Mouse (Mus musculus) Patski (cell line): ENCODE measurements at regions not wholly inside any gene's neighbourhood (a gene's known extent, or its start where the extent isn't known, plus 50 kb on each side); places are given as distances from the start of the nearest gene placed in this dataset.

Source experiments
- ATAC-seq: fragments of 100-300 bp; one replicate; pipeline ENCODE4 v1.8.0; 2021
- CTCF ChIA-PET: fragments of 350-600 bp; sonication (Branson Sonifier 250); formaldehyde crosslinking; loops from one replicate; lab custom pipeline; 2022; ENCODE audit warnings: inconsistent platforms; lab: Charles Lee
- POLR2A ChIA-PET: fragments of 350-600 bp; sonication (Branson Sonifier 250); formaldehyde crosslinking; loops from one replicate; lab custom pipeline; 2022; ENCODE audit warnings: antibody characterized with exemption, inconsistent platforms; lab: Charles Lee
- DNase-seq: peaks from one replicate; pipeline ENCODE4 v3.0.0-alpha.2; 2011; ENCODE audit warnings: low read depth, low spot score
- H3K27me3 ChIP-seq: fragments of 371-371 bp; one replicate; pipeline ENCODE4 v1.5.1; 2021
- CTCF ChIP-seq: fragments of 100-300 bp; IDR thresholded peaks from one replicate; pipeline ENCODE4 v1.5.1; 2021
- in situ Hi-C: fragments of 300-500 bp; cut with MboI; formaldehyde crosslinking; loops from 3 replicates; pipeline ENCODE4 v1.11.1; 2018; ENCODE audit warnings: low pct_unique_long_range_greater_than_20kb, mixed read lengths

DNA sequence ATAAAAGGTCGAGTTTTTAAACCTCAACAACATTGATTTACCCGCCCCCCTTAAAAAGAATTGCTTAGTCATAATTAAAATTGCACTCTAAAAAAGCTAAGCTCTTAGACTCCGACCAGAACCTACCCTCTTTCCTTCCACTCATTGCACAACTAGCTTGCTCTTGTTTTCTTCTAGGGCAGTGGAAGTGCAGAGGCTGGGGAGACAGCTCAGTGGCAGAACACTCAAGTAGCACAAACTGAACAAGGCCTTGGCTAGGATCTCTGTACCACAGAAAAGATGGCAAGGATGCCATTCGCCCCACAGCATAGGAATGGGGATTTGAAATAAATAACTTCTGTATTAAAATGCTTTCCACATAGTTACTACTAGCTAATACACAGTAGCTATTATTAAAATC is 253.8 kb upstream of the Tbl1xr1 start:
- no peak for DNase-seq
- CTCF ChIA-PET: interaction anchor here (1.0 to 1.4 kb wide), 3 partner anchors 16 to 103 kb away, joined by 3 to 4 read pairs (median 3); no protein-coding TSS in a partner anchor

DNA sequence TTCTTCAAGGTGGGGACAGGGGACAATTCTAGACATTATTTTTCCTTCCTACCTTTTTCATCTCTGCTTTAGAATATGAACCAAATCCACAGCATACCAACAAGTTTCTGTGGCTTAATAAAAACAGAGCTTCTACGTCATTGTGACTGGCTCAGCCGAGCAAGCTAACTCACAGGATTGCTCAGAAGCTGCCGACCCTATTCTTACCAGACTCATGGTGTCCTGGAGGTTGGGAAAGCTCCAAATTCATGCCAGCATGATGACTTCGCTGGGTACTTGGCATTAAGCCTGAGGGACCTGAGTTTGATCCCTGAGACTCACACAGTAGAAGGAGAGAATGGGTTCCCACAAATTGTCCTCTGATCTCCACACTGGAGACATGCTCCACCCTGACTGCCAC is 253.1 kb upstream of the Tbl1xr1 start:
- TF ChIP-seq CTCF: no peak
- no peaks in the 10 kb centered on the region for H3K27me3 ChIP-seq
- ChIA-PET POLR2A (interaction anchor here (0.6 to 0.8 kb wide), 2 partner anchors 22 to 268 kb away, joined by 3 to 4 read pairs; no protein-coding TSS in a partner anchor), CTCF (interaction anchor here (1.0 to 1.4 kb wide), 3 partner anchors 15 to 103 kb away, joined by 3 to 4 read pairs (median 3); no protein-coding TSS in a partner anchor)
- DNase-seq (no peak), ATAC-seq (no peak)
- in situ Hi-C loops: loop anchor here (5.0 to 10.0 kb wide), 2 partner anchors 114 to 1169 kb away; no protein-coding TSS in a partner anchor

More for the DNA sequence above, 253.8 kb upstream of the Tbl1xr1 start:
- POLR2A ChIA-PET: interaction anchor here (0.6 to 0.8 kb wide), 2 partner anchors 21 to 268 kb away, joined by 3 to 4 read pairs; no protein-coding TSS in a partner anchor
- no peak for ATAC-seq
- in situ Hi-C loops: loop anchor here (5.0 to 10.0 kb wide), 2 partner anchors 115 to 1168 kb away; no protein-coding TSS in a partner anchor
- H3K27me3 ChIP-seq: no peaks in the 10 kb centered on the region
- no peak for TF ChIP-seq CTCF

DNA sequence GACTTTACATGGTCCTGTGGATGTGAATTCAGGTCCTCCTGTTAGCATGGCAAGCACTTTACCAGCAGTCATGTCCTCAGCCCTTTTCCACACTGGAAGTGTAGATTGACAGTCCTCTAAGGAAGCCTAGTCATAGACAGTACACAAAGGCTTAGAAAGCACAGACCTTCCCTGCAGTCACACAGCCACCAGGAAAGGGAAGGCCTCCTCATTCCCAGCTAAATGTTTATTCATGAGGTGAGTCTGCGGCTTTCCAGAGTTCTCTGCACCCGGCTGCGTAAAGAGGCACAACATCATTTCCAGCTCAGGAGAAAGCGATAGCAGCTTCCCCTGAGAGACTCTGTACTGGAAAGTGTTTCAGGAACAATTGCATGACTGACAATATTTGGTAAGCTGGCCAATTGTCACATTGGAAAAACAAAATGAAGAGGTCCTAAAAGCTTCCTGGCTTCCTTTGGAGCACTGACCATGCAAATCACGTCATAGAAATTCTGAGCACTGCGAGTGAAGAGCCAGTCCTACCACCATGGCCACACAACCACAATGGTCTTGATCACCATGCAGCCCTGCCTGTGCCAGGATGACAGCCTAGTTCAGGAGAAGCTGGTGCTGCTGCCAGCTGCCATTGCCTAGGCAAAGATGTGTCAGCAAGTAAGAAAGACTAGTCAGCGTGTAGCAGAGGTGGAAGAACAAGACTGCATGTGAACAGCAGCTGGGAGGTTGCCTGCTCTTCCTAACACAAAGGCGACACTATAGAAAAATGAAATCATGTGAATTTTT is 252.2 kb upstream of the Tbl1xr1 start:
- DNase-seq (no peak), ATAC-seq (no peak)
- TF ChIP-seq CTCF: no peak
- POLR2A ChIA-PET: interaction anchor here (0.5 kb wide), 1 partner anchor 1721 kb away, joined by 3 read pairs; no protein-coding TSS in a partner anchor
- no peaks in the 10 kb centered on the region for H3K27me3 ChIP-seq
- in situ Hi-C loops: loop anchor here (5.0 to 10.0 kb wide), 2 partner anchors 113 to 1169 kb away; no protein-coding TSS in a partner anchor
- CTCF ChIA-PET: interaction anchor here (1.2 to 1.6 kb wide), 3 partner anchors 14 to 42 kb away, joined by 3 read pairs; no protein-coding TSS in a partner anchor

DNA sequence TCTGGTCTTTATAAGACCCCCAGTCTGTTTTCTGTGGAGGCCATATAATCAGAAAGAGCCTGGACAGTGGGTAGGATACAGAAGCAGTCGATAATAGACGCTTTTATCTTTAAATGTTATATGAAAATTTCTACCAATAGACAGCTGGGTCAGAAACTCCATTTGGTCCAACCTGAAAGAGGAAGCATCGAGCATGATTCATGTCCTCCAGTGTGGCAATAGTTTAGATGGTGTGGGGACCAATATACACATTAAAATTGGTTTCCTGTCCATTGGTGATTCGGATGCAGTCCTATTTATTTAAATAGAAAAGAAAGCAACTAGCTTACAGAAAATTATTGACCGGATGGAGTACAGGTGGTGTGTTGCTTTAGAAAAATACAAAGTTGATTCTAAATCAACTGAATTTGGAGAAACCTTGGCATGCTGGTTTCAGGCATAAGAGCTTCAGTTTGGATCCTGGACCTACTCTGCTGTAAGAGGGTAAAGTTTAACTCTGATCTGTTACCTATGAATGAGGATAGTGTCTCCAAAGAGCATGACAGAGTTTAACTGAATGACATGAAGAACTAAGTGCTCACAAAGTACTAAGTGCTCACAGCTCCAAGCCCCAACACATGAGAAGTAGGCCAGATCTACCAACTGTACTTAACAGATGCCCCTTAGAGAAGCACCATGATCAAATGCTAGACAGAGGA is 251.4 kb upstream of the Tbl1xr1 start:
- in situ Hi-C loops: loop anchor here (5.0 to 10.0 kb wide), 2 partner anchors 112 to 1170 kb away; no protein-coding TSS in a partner anchor
- ChIA-PET POLR2A (interaction anchor here (0.5 to 0.6 kb wide), 2 partner anchors 126 to 1720 kb away, joined by 3 read pairs; no protein-coding TSS in a partner anchor), CTCF (interaction anchor here (0.9 to 1.6 kb wide), 7 partner anchors 14 to 318 kb away, joined by 3 to 4 read pairs (median 3); no protein-coding TSS in a partner anchor)

DNA sequence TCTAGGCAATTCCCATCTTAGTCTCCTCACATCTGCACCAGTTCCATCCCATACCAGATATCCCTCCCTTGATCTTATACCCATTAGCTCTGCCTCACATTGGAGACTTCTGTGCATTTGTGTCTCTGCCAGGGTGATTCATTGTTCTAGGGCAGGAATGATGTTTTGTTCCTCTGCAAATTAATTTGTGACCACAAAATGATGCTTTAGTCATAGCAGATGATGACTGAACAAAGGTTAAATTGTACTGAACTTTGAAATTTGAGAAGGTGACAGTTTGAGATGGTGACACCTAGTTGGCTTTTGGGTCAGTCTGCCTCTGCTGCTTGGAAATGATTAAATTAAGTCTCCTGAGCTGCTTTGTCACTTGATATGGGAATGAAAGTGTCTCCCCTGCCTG is 248.8 kb upstream of the Tbl1xr1 start:
- no peak for TF ChIP-seq CTCF
- in situ Hi-C loops: loop anchor here (10.0 kb wide), 1 partner anchor 1173 kb away; no protein-coding TSS in a partner anchor

More for the DNA sequence above, 251.4 kb upstream of the Tbl1xr1 start:
- ATAC-seq: no peak
- H3K27me3 ChIP-seq: no peaks in the 10 kb centered on the region
- no peak for TF ChIP-seq CTCF
- DNase-seq: no peak

DNA sequence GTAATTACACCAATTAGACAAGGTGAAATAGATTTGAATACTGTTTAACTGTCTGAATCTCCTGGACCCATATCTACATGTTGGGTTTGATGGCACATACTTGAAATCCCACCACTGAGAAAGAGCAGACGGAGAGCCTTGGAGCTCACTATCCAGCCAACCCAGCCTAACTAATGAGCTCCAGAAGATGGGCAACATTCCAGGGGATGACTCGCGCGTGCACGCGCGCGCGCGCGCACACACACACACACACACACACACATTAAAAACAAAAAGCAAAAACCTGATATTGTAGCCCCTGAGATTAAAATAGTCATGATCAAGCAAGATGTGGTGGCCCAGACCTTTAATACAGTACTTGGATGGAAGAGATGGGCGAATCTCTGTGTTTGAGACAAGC is 243.3 kb upstream of the Tbl1xr1 start:
- no peak for ATAC-seq
- CTCF ChIA-PET: interaction anchor here (1.0 to 1.6 kb wide), 4 partner anchors 12 to 25 kb away, joined by 3 to 6 read pairs (median 4); no protein-coding TSS in a partner anchor
- no peak for TF ChIP-seq CTCF
- in situ Hi-C loops: no loop called here
- DNase-seq: no peak
- H3K27me3 ChIP-seq: no peaks in the 10 kb centered on the region
- POLR2A ChIA-PET: interaction anchor here (0.6 kb wide), 1 partner anchor 8 kb away, joined by 3 read pairs; no protein-coding TSS in a partner anchor

More for the DNA sequence above, 248.8 kb upstream of the Tbl1xr1 start:
- CTCF ChIA-PET: interaction anchor here (2.5 kb wide), 1 partner anchor 11 kb away, joined by 11 read pairs; no protein-coding TSS in a partner anchor
- DNase-seq (no peak), ATAC-seq (no peak)
- no peaks in the 10 kb centered on the region for H3K27me3 ChIP-seq
- POLR2A ChIA-PET: interaction anchor here (0.8 to 1.4 kb wide), 3 partner anchors 11 to 22 kb away, joined by 3 read pairs; no protein-coding TSS in a partner anchor

DNA sequence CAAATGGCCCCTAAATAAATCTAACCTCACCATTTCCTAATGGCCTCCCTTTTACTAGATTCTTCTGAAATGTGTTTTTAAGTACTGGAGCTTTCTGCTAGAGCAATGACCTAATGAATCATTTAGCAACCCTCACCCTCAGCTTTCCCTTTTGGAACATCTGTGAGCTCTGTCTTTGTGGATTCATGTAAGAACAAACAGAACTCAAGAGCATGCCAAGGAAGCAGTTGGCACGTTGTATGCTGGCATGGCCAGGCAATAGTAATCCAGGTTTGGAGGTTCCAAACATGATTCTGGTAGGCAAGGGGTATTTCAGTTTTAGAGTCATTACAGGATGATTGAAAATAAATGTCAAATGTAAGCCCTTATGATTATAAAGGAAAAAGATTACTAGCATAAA is 240.9 kb upstream of the Tbl1xr1 start:
- ChIA-PET POLR2A (interaction anchor here (0.6 kb wide), 1 partner anchor 14 kb away, joined by 3 read pairs; no protein-coding TSS in a partner anchor), CTCF (interaction anchor here (1.0 to 1.5 kb wide), 2 partner anchors 15 to 85 kb away, joined by 3 read pairs; no protein-coding TSS in a partner anchor)
- TF ChIP-seq CTCF: no peak
- ATAC-seq (no peak), DNase-seq (no peak)
- H3K27me3 ChIP-seq: no peaks in the 10 kb centered on the region
- in situ Hi-C loops: no loop called here

DNA sequence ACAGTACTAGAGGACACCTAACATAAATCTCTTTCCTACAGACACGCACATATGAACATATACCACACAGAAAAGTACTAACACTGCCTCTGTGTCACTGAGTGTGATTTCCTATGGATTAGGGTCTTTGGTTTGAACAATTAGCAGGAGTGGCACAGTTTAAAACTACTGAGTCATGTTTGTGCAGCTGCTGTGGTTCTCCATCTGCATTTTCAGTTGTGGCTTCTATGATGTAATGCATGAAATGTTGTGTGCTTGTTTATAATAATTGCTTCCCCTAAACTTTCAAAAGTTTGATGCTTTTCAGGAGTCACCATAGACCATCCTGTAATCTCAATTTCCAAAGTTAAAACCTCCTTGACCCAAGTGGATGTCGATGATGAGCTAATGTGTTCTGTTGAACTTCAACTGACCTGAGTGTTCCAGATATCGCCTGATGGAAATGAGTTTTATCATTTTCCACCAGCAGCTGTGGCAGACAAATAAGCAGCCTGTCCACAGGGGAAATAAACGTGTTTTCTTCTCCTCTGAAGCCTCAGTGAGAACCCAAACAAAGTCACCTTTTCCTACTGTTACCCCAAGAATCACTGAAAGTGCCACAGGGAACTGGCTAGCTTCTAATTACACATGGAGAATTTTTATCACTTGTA is 239.0 kb upstream of the Tbl1xr1 start:
- ChIA-PET CTCF (interaction anchor here (1.7 to 3.5 kb wide), 2 partner anchors 9 to 16 kb away, joined by 4 to 11 read pairs; no protein-coding TSS in a partner anchor), POLR2A (no interaction called here)
- H3K27me3 ChIP-seq: no peaks in the 10 kb centered on the region
- no peak for TF ChIP-seq CTCF
- ATAC-seq (no peak), DNase-seq (no peak)
- in situ Hi-C loops: no loop called here
